In the genomic region with DNA sequence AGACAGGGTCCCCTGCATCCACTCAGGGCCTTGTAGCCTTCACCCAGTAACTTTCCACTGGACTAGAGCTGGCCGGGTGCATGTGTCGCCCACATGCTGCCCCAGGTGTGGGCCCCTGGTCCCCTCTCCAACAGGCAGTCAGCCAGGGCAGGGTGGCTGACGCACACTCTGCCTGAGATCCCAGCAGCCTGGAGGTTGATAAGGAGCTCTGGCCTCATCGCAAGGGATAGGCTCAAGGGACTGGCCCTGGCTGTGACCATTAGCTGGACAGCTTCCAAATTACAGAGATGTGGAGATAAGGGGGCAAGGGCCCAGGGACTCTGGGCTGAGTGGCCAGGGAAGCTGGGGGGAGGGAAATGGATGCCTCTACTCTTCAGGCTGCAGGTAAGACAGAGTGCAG, we compare ENCODE assay signal across 10 mouse cellular contexts. TPM values are rescaled to one million over a fixed set of nuclear protein-coding genes. Genes with fewer than 3 reads are reported as not detected.
DNase-seq lines count a peak whose midpoint lies in the region; ATAC-seq and TF ChIP-seq lines count a peak whose summit lies in the region.
"Had no signal": no experiment of that assay in that cellular context is flagged by ENCODE, and none has a peak within 500 bp of the region (broad histone marks: within the 10 kb centered on the region; RNA-seq: fewer than 3 reads in every experiment).

No protein-coding gene starts in this region.

- H3K9ac ChIP-seq in kidney, postnatal 0 days (ENCODE audit: low read depth, low read length) = no peak overlapping the region
- no peak overlapping the region for H3K9ac ChIP-seq in stomach, postnatal 0 days (ENCODE audit: low read length)

- no peak for TF ChIP-seq CTCF in kidney, postnatal 0 days (IDR thresholded peaks at IDR 0.05; ENCODE audit: low read depth)
- TF ChIP-seq CTCF in stomach, postnatal 0 days (IDR thresholded peaks at IDR 0.05; ENCODE audit: low read depth) = no peak

- TF ChIP-seq EP300 in stomach, postnatal 0 days (optimal IDR thresholded peaks at IDR 0.05) = no peak

- H3K27ac ChIP-seq in kidney, postnatal 0 days = peak overlapping the region; percentile 70
- no peak overlapping the region for H3K27ac ChIP-seq in stomach, postnatal 0 days (replicated peaks)

- no peaks in the 10 kb centered on the region for H3K27me3 ChIP-seq in kidney, postnatal 0 days (ENCODE audit: insufficient read depth, low read length)
- no peaks in the 10 kb centered on the region for H3K27me3 ChIP-seq in stomach, postnatal 0 days (ENCODE audit: control insufficient read depth, insufficient read depth, low read length)

- no peak overlapping the region for H3K4me2 ChIP-seq in kidney, postnatal 0 days (ENCODE audit: low read length)
- no peak overlapping the region for H3K4me2 ChIP-seq in stomach, postnatal 0 days (replicated peaks; ENCODE audit: low read depth)

- WGBS in kidney, postnatal 0 days = 45% methylated on average over 4 of the region's 4 CpGs
- 53% methylated on average over 4 of the region's 4 CpGs for WGBS in stomach, postnatal 0 days

- peak; percentile 33 to 44 for DNase-seq in urinary bladder, postnatal 36 days (ENCODE audit: low spot score in 2 of 2)
- no peak for DNase-seq in urinary bladder, adult 2 months (ENCODE audit: low spot score)
- DNase-seq in heart, adult 9 months (ENCODE audit: low spot score in 2 of 2) = peak; percentile 31 to 32
- no peak for DNase-seq in kidney, postnatal 0 days (ENCODE audit: low spot score)
- peak; percentile 62 for DNase-seq in stomach, postnatal 0 days (ENCODE audit: low spot score)
- DNase-seq in layer of hippocampus, postnatal 25 days (ENCODE audit: extremely low spot score in 1 of 2, low spot score in 1 of 2) = no peak
- DNase-seq in spleen, adult 12 weeks (ENCODE audit: low spot score) = no peak
- DNase-seq in layer of hippocampus, adult 9-11 months = no peak
- DNase-seq: thymus, postnatal 14 days had no signal

- H3K36me3 ChIP-seq in kidney, postnatal 0 days (ENCODE audit: insufficient read depth, low read length) = no peaks in the 10 kb centered on the region
- no peaks in the 10 kb centered on the region for H3K36me3 ChIP-seq in stomach, postnatal 0 days (ENCODE audit: control insufficient read depth, insufficient read depth, low read length)

- peak; percentile 77 for ATAC-seq in kidney, postnatal 0 days (replicated peaks; ENCODE audit: low FRiP score, low read depth)
- peak; percentile 75 for ATAC-seq in stomach, postnatal 0 days (ENCODE audit: low FRiP score, low TSS enrichment)

- H3K4me3 ChIP-seq in kidney, postnatal 0 days (replicated peaks; ENCODE audit: low read depth, low read length) = no peak overlapping the region
- no peak overlapping the region for H3K4me3 ChIP-seq in stomach, postnatal 0 days (ENCODE audit: low read depth, low read length)
- H3K4me3 ChIP-seq: myocyte had no signal

- no peaks in the 10 kb centered on the region for H3K9me3 ChIP-seq in kidney, postnatal 0 days (replicated peaks; ENCODE audit: low read length)
- no peaks in the 10 kb centered on the region for H3K9me3 ChIP-seq in stomach, postnatal 0 days (ENCODE audit: control insufficient read depth, low read length)

- peaks cover 25% of the 10 kb centered on the region for H3K4me1 ChIP-seq in kidney, postnatal 0 days (replicated peaks; ENCODE audit: insufficient read depth, low read length)
- no peaks in the 10 kb centered on the region; the same call in 1 of the 2 replicates for H3K4me1 ChIP-seq in stomach, postnatal 0 days (replicated peaks; ENCODE audit: control insufficient read depth, insufficient read depth)

RNA-seq across cellular contexts. Expression of gene Bcdin3d, which starts 24.3 kb away (rescaled TPM):
- 5.7 and 5.9 TPM in 2 replicates for polyA plus RNA-seq in urinary bladder, adult 2 months (2012; rRNA removed)
- polyA plus RNA-seq in kidney, postnatal 0 days (2015; fragmentation: Nextera tagmentation; extraction: Ambion mirVana) = 16.1 and 16.3 TPM in 2 replicates
- 9.3 and 10.4 TPM in 2 replicates for polyA plus RNA-seq in stomach, postnatal 0 days (2015; fragmentation: Nextera tagmentation; extraction: Ambion mirVana)
- 1 to 10 TPM; 5.0 to 5.3 TPM for total RNA-seq in layer of hippocampus, postnatal 25 days (2021)

RNA-seq across cellular contexts. Expression of gene Faim2, which starts 29.2 kb away (rescaled TPM):
- polyA plus RNA-seq in urinary bladder, adult 2 months (2012; rRNA removed) = 0.22 and 0.57 TPM in 2 replicates
- polyA plus RNA-seq in kidney, postnatal 0 days (2015; fragmentation: Nextera tagmentation; extraction: Ambion mirVana) = 0.26 and 0.36 TPM in 2 replicates
- polyA plus RNA-seq in stomach, postnatal 0 days (2015; fragmentation: Nextera tagmentation; extraction: Ambion mirVana) = 0.62 and 0.81 TPM in 2 replicates
- 100 to 1,000 TPM; 317 to 343 TPM for total RNA-seq in layer of hippocampus, postnatal 25 days (2021)

RNA-seq across cellular contexts. Expression of gene Nckap5l, which starts 41.2 kb away (rescaled TPM):
- polyA plus RNA-seq in urinary bladder, adult 2 months (2012; rRNA removed) = 3.3 and 5.0 TPM in 2 replicates
- polyA plus RNA-seq in kidney, postnatal 0 days (2015; fragmentation: Nextera tagmentation; extraction: Ambion mirVana) = 6.5 and 8.0 TPM in 2 replicates
- polyA plus RNA-seq in stomach, postnatal 0 days (2015; fragmentation: Nextera tagmentation; extraction: Ambion mirVana) = 2.1 and 2.4 TPM in 2 replicates
- total RNA-seq in layer of hippocampus, postnatal 25 days (2021) = 10 to 100 TPM; 18.4 to 26.0 TPM

Comparison
In these comparisons a context has a peak if more than half of its experiments do, and no peak if none do; other contexts are left out.
1. DNase-seq: peak in urinary bladder, postnatal 36 days (2 of 2), heart, adult 9 months (2 of 2) and stomach, postnatal 0 days (single experiment); none in urinary bladder, adult 2 months (single experiment), kidney, postnatal 0 days (single experiment), layer of hippocampus, postnatal 25 days (0 of 2), spleen, adult 12 weeks (single experiment) and layer of hippocampus, adult 9-11 months (single experiment).